Mouse (Mus musculus) urinary bladder, postnatal 14 days (tissue): ENCODE data around the gene Selenos.
"Not testable (repeated sequence)": the region's sequence is repeated elsewhere in the genome, so short reads cannot be mapped to it uniquely, and the experiment has no call there.

Experiments used
- DNase-seq: peaks from one replicate; pipeline ENCODE4 v3.0.0; 2021; ENCODE audit warnings: low spot score

Selenos gene

GRCm38 (mm10) chr7:66079364-66080230, at the start of gene Selenos:
TSS of gene Selenos (plus strand) at chr7:66079649.
- peak; percentile 97 for DNase-seq

GRCm38 (mm10) chr7:66036809-66037208, 42.6 kb upstream of the Selenos start:
- DNase-seq: no peak

DNA sequence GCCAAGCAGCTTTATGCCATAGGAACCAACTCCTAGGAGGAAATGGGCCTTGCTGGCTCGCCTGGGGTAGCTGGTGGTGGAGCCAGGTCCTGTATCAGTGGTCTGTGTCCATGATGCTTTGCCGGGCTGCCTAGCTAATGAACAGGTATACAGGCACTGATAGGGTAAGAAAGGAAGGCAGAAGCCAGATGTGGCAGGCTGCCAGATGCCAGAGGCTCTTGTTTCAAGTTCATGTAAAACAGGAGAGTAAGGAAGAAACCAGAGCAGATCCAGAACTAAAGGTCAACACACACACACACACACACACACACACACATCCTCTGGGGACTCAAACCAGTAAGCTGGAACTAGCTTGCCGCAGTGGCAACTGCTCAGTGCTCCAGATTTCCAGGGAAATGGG, 41.2 kb upstream of the Selenos start:
- no peak for DNase-seq

- DNase-seq: no peak
Measured at GRCm38 (mm10) chr7:66038730-66039129, 40.7 kb upstream of the Selenos start.

GRCm38 (mm10) chr7:66040026-66040814, 39.2 kb upstream of the Selenos start:
- DNase-seq: no peak

- DNase-seq: no peak
Measured at GRCm38 (mm10) chr7:66043552-66044459, 35.6 kb upstream of the Selenos start, which contains the start of gene Gm45213. TSS of gene Gm45213 (plus strand) at chr7:66043602.

DNA sequence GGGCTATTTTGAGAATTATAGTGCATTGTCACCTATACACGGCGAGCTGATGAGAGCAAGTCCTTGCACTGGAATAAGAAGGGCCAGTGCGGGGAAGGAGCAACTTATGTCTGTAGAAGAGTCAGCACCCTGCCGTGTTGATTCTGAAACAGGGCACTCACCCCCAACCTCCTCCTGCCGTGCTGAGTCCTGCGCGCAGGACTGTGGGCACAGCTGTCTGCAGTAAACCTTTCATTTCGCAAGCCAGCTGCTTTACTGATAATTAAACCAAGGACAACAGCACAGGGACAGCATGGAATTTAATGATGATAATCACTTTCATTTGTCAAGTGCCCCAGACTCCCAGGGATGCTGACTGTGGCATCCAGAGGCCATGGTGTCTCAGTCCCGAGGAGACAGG, 34.8 kb upstream of the Selenos start:
- DNase-seq: no peak

GRCm38 (mm10) chr7:66046921-66047918, 32.2 kb upstream of the Selenos start:
- no peak for DNase-seq

DNA sequence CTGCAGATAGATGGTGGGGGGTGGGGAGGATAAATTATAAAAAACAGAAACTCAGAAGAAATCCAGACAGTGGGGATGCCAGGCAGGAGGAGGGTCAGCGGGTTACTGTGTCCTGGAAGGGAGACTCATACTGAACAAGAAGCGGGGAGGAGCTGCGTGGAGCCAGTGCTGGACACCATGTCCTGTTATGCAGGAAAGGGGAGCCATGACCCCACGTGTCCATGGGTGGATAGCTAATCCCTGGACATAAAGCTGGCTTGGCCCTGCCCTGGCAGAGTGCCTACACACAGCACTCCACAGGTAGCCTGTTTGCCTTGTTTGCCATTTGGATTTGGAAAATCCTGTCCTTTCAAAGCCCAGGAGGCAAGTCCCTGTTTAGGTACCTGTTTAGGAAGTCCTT, 31.5 kb upstream of the Selenos start:
- no peak for DNase-seq

- no peak for DNase-seq
Measured at GRCm38 (mm10) chr7:66048446-66049230, 30.8 kb upstream of the Selenos start.

DNA sequence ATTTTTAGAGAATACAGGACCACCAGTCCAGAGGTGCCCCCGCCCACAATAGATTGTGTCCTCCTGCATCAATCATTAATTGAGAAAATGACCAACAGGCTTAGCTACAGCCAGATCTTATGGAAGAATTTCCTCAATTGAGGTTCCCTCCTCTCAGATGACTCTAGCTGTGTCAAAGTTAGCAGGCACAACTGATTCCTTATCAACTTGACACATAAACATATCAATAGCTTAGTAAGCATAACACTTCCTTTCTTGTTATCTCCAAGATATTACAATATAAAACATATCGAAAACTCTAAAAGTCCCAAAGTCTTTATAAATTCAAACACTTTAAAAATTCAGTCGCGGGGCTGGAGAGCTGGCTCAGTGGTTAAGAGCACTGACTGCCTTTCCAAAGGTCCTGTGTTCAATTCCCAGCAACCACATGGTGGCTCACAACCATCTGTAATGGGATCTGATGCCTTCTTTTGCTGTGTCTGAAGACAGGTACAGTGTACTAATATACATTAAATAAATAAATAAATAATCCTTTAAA, 25.4 kb upstream of the Selenos start:
- no peak for DNase-seq

- DNase-seq: not testable (repeated sequence)
Measured at GRCm38 (mm10) chr7:66055356-66055755, 24.1 kb upstream of the Selenos start.

GRCm38 (mm10) chr7:66058703-66059102, 20.7 kb upstream of the Selenos start, which contains the start of gene Snrpa1:
TSS of gene Snrpa1 (plus strand) at chr7:66059003.
- DNase-seq: no peak

GRCm38 (mm10) chr7:66060066-66060956, 19.1 kb upstream of the Selenos start:
- DNase-seq: peak; percentile 87

GRCm38 (mm10) chr7:66061057-66061456, 18.4 kb upstream of the Selenos start:
- no peak for DNase-seq

GRCm38 (mm10) chr7:66076411-66076810, 3.0 kb upstream of the Selenos start:
- no peak for DNase-seq

GRCm38 (mm10) chr7:66080231-66080613, 773 bp downstream of the Selenos start:
- DNase-seq: no peak

DNA sequence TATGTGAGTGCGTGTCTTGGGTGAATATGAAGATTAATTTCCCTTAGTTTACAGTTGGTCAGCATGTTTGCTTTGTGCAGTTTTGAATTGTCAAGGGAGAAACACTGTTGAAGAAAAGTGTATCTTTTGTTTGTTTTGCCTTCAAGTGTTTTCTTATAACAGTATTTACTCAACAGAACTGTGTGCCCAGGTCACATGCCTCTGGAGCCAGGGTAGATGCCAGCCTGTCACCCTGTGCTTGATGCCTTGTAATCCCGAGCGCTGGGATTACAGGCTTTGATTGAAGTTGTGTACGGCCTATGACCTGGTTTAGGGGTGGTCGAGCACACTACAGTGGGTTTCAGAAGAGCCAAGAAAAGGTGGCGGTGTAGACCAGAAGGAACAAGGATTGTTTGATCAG, 4.3 kb downstream of the Selenos start:
- DNase-seq: no peak
